Mouse (Mus musculus): Measurements from ENCODE around the gene Ddah1.

GRCm38 (mm10) chr3:145777006-145777405 is 18.5 kb downstream of the Ddah1 start:
- TF ChIP-seq CTCF (IDR thresholded peaks at IDR 0.05; ENCODE audit: extremely low read depth, insufficient read depth, insufficient read length, insufficient replicate concordance), result no peak
- TF ChIP-seq POLR2A (IDR thresholded peaks at IDR 0.05; ENCODE audit: low read depth, low read length), result no peak

Measured in spleen, adult 2 months (tissue).